ENCODE assay signal across 8 mouse cellular contexts in the genomic region with DNA sequence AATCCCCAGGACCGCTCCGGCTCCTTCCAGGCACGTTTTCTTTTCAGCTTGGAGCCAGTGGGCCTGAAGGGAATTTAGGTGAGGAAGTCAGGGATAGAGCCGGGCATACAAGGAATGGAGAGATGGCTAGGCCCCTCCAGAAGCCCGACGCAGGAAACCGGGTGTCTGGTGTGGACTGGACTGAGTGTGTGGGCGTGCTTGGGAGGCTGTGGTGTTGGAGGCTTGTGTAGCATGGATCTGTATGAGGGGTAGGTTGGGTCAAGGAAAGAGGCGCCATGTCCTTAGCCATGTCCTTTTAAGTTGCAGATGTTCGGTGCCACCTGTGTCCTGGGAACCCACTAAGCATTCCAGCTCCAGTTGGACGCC. TPM values are rescaled to one million over a fixed set of nuclear protein-coding genes. Genes with fewer than 3 reads are reported as not detected.
DNase-seq lines count a peak whose midpoint lies in the region; ATAC-seq lines count a peak whose summit lies in the region.

No protein-coding gene starts in this region.

- peaks cover 9% of the 10 kb centered on the region; the same call in 1 of the 2 replicates for H3K4me1 ChIP-seq in lung, embryonic 16.5 days (replicated peaks; ENCODE audit: control insufficient read depth, insufficient read depth, low read length)
- H3K4me1 ChIP-seq in hindbrain, embryonic 14.5 days (replicated peaks; ENCODE audit: control insufficient read depth, insufficient read depth, low read length), result peaks cover 24% of the 10 kb centered on the region
- H3K4me1 ChIP-seq in midbrain, embryonic 15.5 days, result peaks cover 34% of the 10 kb centered on the region

- peak overlapping the region; percentile 69 for H3K9ac ChIP-seq in lung, embryonic 16.5 days (ENCODE audit: low read length)
- peak overlapping the region; percentile 80 for H3K9ac ChIP-seq in hindbrain, embryonic 14.5 days
- H3K9ac ChIP-seq in midbrain, embryonic 15.5 days, result peak overlapping the region; percentile 66

- 11% methylated on average over 11 of the region's 11 CpGs for WGBS in lung, embryonic 16.5 days
- WGBS in hindbrain, embryonic 14.5 days, result 33% methylated on average over 11 of the region's 11 CpGs
- 33% methylated on average over 11 of the region's 11 CpGs for WGBS in midbrain, embryonic 15.5 days

- DNase-seq in cerebellum, adult 9-10 months, result peak; percentile 54
- DNase-seq in cerebellum, postnatal 4 days (ENCODE audit: low spot score in 2 of 2), result no peak
- DNase-seq in lung, postnatal 4 days, result no peak
- DNase-seq in hindbrain, embryonic 14.5 days (ENCODE audit: low spot score), result peak; percentile 27
- DNase-seq in spleen, postnatal 36 days (ENCODE audit: low spot score in 2 of 2), result no peak

- no peak overlapping the region for H3K27ac ChIP-seq in lung, embryonic 16.5 days (ENCODE audit: low read length)
- peak overlapping the region; percentile 66 for H3K27ac ChIP-seq in hindbrain, embryonic 14.5 days
- peak overlapping the region; percentile 75 for H3K27ac ChIP-seq in midbrain, embryonic 15.5 days

- H3K4me3 ChIP-seq in lung, embryonic 16.5 days (ENCODE audit: low read length), result peak overlapping the region; percentile 58
- H3K4me3 ChIP-seq in hindbrain, embryonic 14.5 days (replicated peaks; ENCODE audit: low read length), result peak overlapping the region; percentile 58
- peak overlapping the region; percentile 61 for H3K4me3 ChIP-seq in midbrain, embryonic 15.5 days

- H3K36me3 ChIP-seq in lung, embryonic 16.5 days (ENCODE audit: control insufficient read depth, insufficient read depth, low read length), result no peaks in the 10 kb centered on the region
- H3K36me3 ChIP-seq in hindbrain, embryonic 14.5 days (replicated peaks; ENCODE audit: control insufficient read depth, insufficient read depth), result no peaks in the 10 kb centered on the region; the same call in 1 of the 2 replicates
- H3K36me3 ChIP-seq in midbrain, embryonic 15.5 days (replicated peaks), result no peaks in the 10 kb centered on the region

- H3K9me3 ChIP-seq in lung, embryonic 16.5 days (ENCODE audit: control insufficient read depth, low read length), result peaks cover 3% of the 10 kb centered on the region
- no peaks in the 10 kb centered on the region; the same call in 1 of the 2 replicates for H3K9me3 ChIP-seq in hindbrain, embryonic 14.5 days (ENCODE audit: control insufficient read depth, low read length)
- H3K9me3 ChIP-seq in midbrain, embryonic 15.5 days, result no peaks in the 10 kb centered on the region

- ATAC-seq in lung, embryonic 16.5 days (ENCODE audit: low read depth), result peak; percentile 37
- peak; percentile 33; the same call in 1 of the 2 replicates for ATAC-seq in hindbrain, embryonic 14.5 days (ENCODE audit: low FRiP score)
- peak; percentile 51 for ATAC-seq in midbrain, embryonic 15.5 days (replicated peaks)
- no peak for ATAC-seq in inflammation-experienced regulatory T-cells, adult 6 months

- peak overlapping the region; percentile 87 for H3K4me2 ChIP-seq in lung, embryonic 16.5 days (ENCODE audit: low read depth, low read length)
- H3K4me2 ChIP-seq in hindbrain, embryonic 14.5 days (replicated peaks), result peak overlapping the region; percentile 88
- peak overlapping the region; percentile 87 for H3K4me2 ChIP-seq in midbrain, embryonic 15.5 days

- no peaks in the 10 kb centered on the region for H3K27me3 ChIP-seq in lung, embryonic 16.5 days (ENCODE audit: control insufficient read depth, insufficient read depth, low read depth, low read length)
- no peaks in the 10 kb centered on the region for H3K27me3 ChIP-seq in hindbrain, embryonic 14.5 days (ENCODE audit: control insufficient read depth, insufficient read depth, low read length)
- no peaks in the 10 kb centered on the region for H3K27me3 ChIP-seq in midbrain, embryonic 15.5 days (replicated peaks)

RNA-seq across cellular contexts. Expression of gene Adcy3, which starts 0.9 kb away (rescaled TPM):
- polyA plus RNA-seq in lung, embryonic 16.5 days (2015; fragmentation: Nextera tagmentation; extraction: Ambion mirVana), result 11.0 and 11.6 TPM in 2 replicates
- polyA plus RNA-seq in hindbrain, embryonic 14.5 days (2014; fragmentation: Nextera tagmentation; extraction: Ambion mirVana), result 12.1 and 12.6 TPM in 2 replicates
- 13.5 and 14.7 TPM in 2 replicates for polyA plus RNA-seq in midbrain, embryonic 15.5 days (2015; fragmentation: Nextera tagmentation; extraction: Ambion mirVana)
- polyA plus RNA-seq in inflammation-experienced regulatory T-cells, adult 6 months (2017; shearing (Covaris generic)), result 1 to 10 TPM; 2.1 to 5.9 (median 2.9) TPM

RNA-seq across cellular contexts. Expression of gene Dnajc27, which starts 51.4 kb away (rescaled TPM):
- 5.3 and 6.1 TPM in 2 replicates for polyA plus RNA-seq in lung, embryonic 16.5 days (2015; fragmentation: Nextera tagmentation; extraction: Ambion mirVana)
- polyA plus RNA-seq in hindbrain, embryonic 14.5 days (2014; fragmentation: Nextera tagmentation; extraction: Ambion mirVana), result 21.8 and 23.7 TPM in 2 replicates
- polyA plus RNA-seq in midbrain, embryonic 15.5 days (2015; fragmentation: Nextera tagmentation; extraction: Ambion mirVana), result 20.5 and 22.4 TPM in 2 replicates
- 1 to 10 TPM; 1.5 to 3.3 (median 2.9) TPM for polyA plus RNA-seq in inflammation-experienced regulatory T-cells, adult 6 months (2017; shearing (Covaris generic))

Comparison
In these comparisons a context has a peak if more than half of its experiments do, and no peak if none do; other contexts are left out.
1. DNase-seq: peak in cerebellum, adult 9-10 months (single experiment) and hindbrain, embryonic 14.5 days (single experiment); none in cerebellum, postnatal 4 days (0 of 2), lung, postnatal 4 days (0 of 2) and spleen, postnatal 36 days (0 of 2).
2. Peak in every context shown above with its lines, with median percentiles within 50 percentile points of each other: H3K4me2 ChIP-seq, H3K4me3 ChIP-seq and H3K9ac ChIP-seq.